Mouse (Mus musculus) olfactory bulb, adult 2 months (tissue): ENCODE measurements at regions not wholly inside any gene's neighbourhood (a gene's known extent, or its start where the extent isn't known, plus 50 kb on each side); places are given as distances from the start of the nearest gene placed in this dataset.

Source experiments
- H3K27ac ChIP-seq: fragments of 200-500 bp; 2 replicates; pipeline ENCODE4 v1.5.1; 2012; ENCODE audit warnings: low read depth, low read length; ENCODE audit not compliant: insufficient read depth
- H3K4me1 ChIP-seq: fragments of 200-500 bp; 2 replicates; pipeline ENCODE4 v1.6.1; 2012; ENCODE audit warnings: low read length; ENCODE audit not compliant: control insufficient read depth, insufficient read depth
- H3K4me3 ChIP-seq: fragments of 200-500 bp; 2 replicates; pipeline ENCODE4 v1.5.1; 2012; ENCODE audit warnings: mild to moderate bottlenecking, low read depth, low read length, moderate library complexity; ENCODE audit not compliant: insufficient read depth
- CTCF ChIP-seq: fragments of 200-500 bp; IDR thresholded peaks from 2 replicates; pipeline ENCODE4 v1.5.1; 2012; ENCODE audit warnings: low read depth, mild to moderate bottlenecking, low read length, moderate library complexity; ENCODE audit not compliant: insufficient read depth
- POLR2A ChIP-seq: fragments of 200-500 bp; IDR thresholded peaks from 2 replicates; pipeline ENCODE4 v1.6.1; 2012; ENCODE audit warnings: mild to moderate bottlenecking, low read depth, low read length, moderate library complexity; ENCODE audit not compliant: insufficient read depth
- WGBS: fragments of 180-500 bp; shearing (Covaris S2); methylation state at CpG from one replicate; pipeline ENCODE4 v1.1.7; 2018; 5-methylcytosine and 5-hydroxymethylcytosine counted together

- 66% methylated on average over 9 of the region's 9 CpGs for WGBS
- TF ChIP-seq POLR2A = no peak
- no peak for TF ChIP-seq CTCF
- Histone ChIP-seq H3K4me3 (no peak overlapping the region), H3K27ac (no peak overlapping the region), H3K4me1 (no peaks in the 10 kb centered on the region)
Observed at GRCm38 (mm10) chr3:38820787-38821186, 66.0 kb upstream of the Fat4 start.

GRCm38 (mm10) chr3:38820315-38820714 is 66.4 kb upstream of the Fat4 start:
- WGBS = 72% methylated on average over 7 of the region's 7 CpGs
- Histone ChIP-seq H3K4me3 (no peak overlapping the region), H3K4me1 (no peaks in the 10 kb centered on the region), H3K27ac (no peak overlapping the region)
- no peak for TF ChIP-seq POLR2A
- TF ChIP-seq CTCF = no peak

- 93% methylated on average over 5 of the region's 5 CpGs for WGBS
- TF ChIP-seq POLR2A (no peak), CTCF (no peak)
- H3K4me3 ChIP-seq = no peak overlapping the region
- H3K27ac ChIP-seq = no peak overlapping the region
- no peaks in the 10 kb centered on the region for H3K4me1 ChIP-seq
Observed at GRCm38 (mm10) chr3:38817651-38818050, 69.1 kb upstream of the Fat4 start.

- Histone ChIP-seq H3K4me3 (no peak overlapping the region), H3K4me1 (no peaks in the 10 kb centered on the region), H3K27ac (no peak overlapping the region)
- no peak for TF ChIP-seq POLR2A
- no peak for TF ChIP-seq CTCF
- WGBS = 59% methylated on average over 4 of the region's 4 CpGs
Observed at GRCm38 (mm10) chr3:38812457-38812856, 74.3 kb upstream of the Fat4 start.

GRCm38 (mm10) chr3:38811635-38812034 is 75.1 kb upstream of the Fat4 start:
- Histone ChIP-seq H3K4me3 (no peak overlapping the region), H3K4me1 (no peaks in the 10 kb centered on the region), H3K27ac (no peak overlapping the region)
- 93% methylated on average over 8 of the region's 8 CpGs for WGBS
- TF ChIP-seq CTCF = no peak
- no peak for TF ChIP-seq POLR2A

GRCm38 (mm10) chr3:38806469-38807055 is 80.2 kb upstream of the Fat4 start:
- Histone ChIP-seq H3K4me1 (no peaks in the 10 kb centered on the region), H3K27ac (no peak overlapping the region), H3K4me3 (no peak overlapping the region)
- 47% methylated on average over 1 of the region's 1 CpGs for WGBS
- TF ChIP-seq CTCF = no peak
- TF ChIP-seq POLR2A = no peak

- Histone ChIP-seq H3K27ac (no peak overlapping the region), H3K4me1 (no peaks in the 10 kb centered on the region), H3K4me3 (no peak overlapping the region)
- WGBS = 74% methylated on average over 5 of the region's 5 CpGs
- TF ChIP-seq CTCF (no peak), POLR2A (no peak)
Observed at GRCm38 (mm10) chr3:38806036-38806435, 80.7 kb upstream of the Fat4 start.

GRCm38 (mm10) chr3:38795646-38796301 is 91.0 kb upstream of the Fat4 start:
- Histone ChIP-seq H3K4me1 (no peaks in the 10 kb centered on the region), H3K4me3 (no peak overlapping the region), H3K27ac (no peak overlapping the region)
- 84% methylated on average over 11 of the region's 11 CpGs for WGBS
- TF ChIP-seq POLR2A (no peak), CTCF (no peak)

GRCm38 (mm10) chr3:38793221-38793620 is 93.5 kb upstream of the Fat4 start:
- 79% methylated on average over 3 of the region's 3 CpGs for WGBS
- TF ChIP-seq POLR2A = no peak
- no peak for TF ChIP-seq CTCF

GRCm38 (mm10) chr3:38788751-38789150 is 98.0 kb upstream of the Fat4 start:
- no peak overlapping the region for H3K4me3 ChIP-seq
- 42% methylated on average over 2 of the region's 2 CpGs for WGBS
- H3K27ac ChIP-seq = no peak overlapping the region
- TF ChIP-seq CTCF (no peak), POLR2A (no peak)
- H3K4me1 ChIP-seq = no peaks in the 10 kb centered on the region

More at GRCm38 (mm10) chr3:38793221-38793620, 93.5 kb upstream of the Fat4 start:
- Histone ChIP-seq H3K27ac (no peak overlapping the region), H3K4me3 (no peak overlapping the region), H3K4me1 (no peaks in the 10 kb centered on the region)

- WGBS = 90% methylated on average over 6 of the region's 6 CpGs
- H3K4me1 ChIP-seq = no peaks in the 10 kb centered on the region
- TF ChIP-seq POLR2A (no peak), CTCF (no peak)
- H3K27ac ChIP-seq = no peak overlapping the region
- no peak overlapping the region for H3K4me3 ChIP-seq
Observed at GRCm38 (mm10) chr3:38783711-38784110, 103.0 kb upstream of the Fat4 start.
